Mouse (Mus musculus) myocyte (in vitro differentiated cells): ENCODE measurements around the gene Drd3. TPM values are rescaled to one million over a fixed set of nuclear protein-coding genes. Genes with fewer than 3 reads are reported as not detected.
A peak's percentile ranks its signal among the peaks of the same experiment; 100 is the strongest.

Source experiments
- H3K27me3 ChIP-seq: one replicate; pipeline ENCODE4 v1.6.1; 2011; ENCODE audit not compliant: control insufficient read depth, insufficient read depth, insufficient read length
- H3K36me3 ChIP-seq: one replicate; pipeline ENCODE4 v1.6.1; 2011; ENCODE audit not compliant: control insufficient read depth, insufficient read depth
- H3K4me2 ChIP-seq: one replicate; pipeline ENCODE4 v1.6.1; 2011; ENCODE audit warnings: low read depth, control low read depth
- H3K4me3 ChIP-seq: one replicate; pipeline ENCODE4 v1.5.1; 2011; ENCODE audit warnings: mild to moderate bottlenecking, control low read depth, moderate library complexity
- H3K79me2 ChIP-seq: one replicate; pipeline ENCODE4 v1.6.1; 2011; ENCODE audit not compliant: control insufficient read depth, insufficient read depth
- H3ac ChIP-seq: one replicate; pipeline ENCODE4 v1.6.1; 2011; ENCODE audit not compliant: control insufficient read depth, insufficient read length
- CEBPB ChIP-seq: IDR thresholded peaks from 2 replicates; pipeline ENCODE4 v1.6.1; 2011; ENCODE audit warnings: mild to moderate bottlenecking, moderate library complexity; ENCODE audit not compliant: poor library complexity, insufficient read depth, severe bottlenecking
- E2F4 ChIP-seq: IDR thresholded peaks from one replicate; pipeline ENCODE4 v1.6.1; 2011; ENCODE audit warnings: mild to moderate bottlenecking, control low read depth, moderate library complexity; ENCODE audit not compliant: insufficient read depth
- MAX ChIP-seq: IDR thresholded peaks from one replicate; pipeline ENCODE4 v1.6.1; 2011; ENCODE audit warnings: low read depth, mild to moderate bottlenecking, control low read depth
- MYOD1 ChIP-seq, 3 experiments: IDR thresholded peaks; one replicate each; pipeline ENCODE4 v1.6.1; 2011; ENCODE audit warnings: control low read depth in 2 of 3, low read depth in 2 of 3, mild to moderate bottlenecking in 2 of 3, moderate library complexity in 1 of 3; ENCODE audit not compliant: insufficient read length in 2 of 3, control insufficient read depth in 1 of 3
- MYOG ChIP-seq, 3 experiments: IDR thresholded peaks; one replicate each; pipeline ENCODE4 v1.6.1; 2011; ENCODE audit warnings: control low read depth in 2 of 3, low read depth in 2 of 3, mild to moderate bottlenecking in 2 of 3; ENCODE audit not compliant: insufficient read length in 2 of 3, control insufficient read depth in 1 of 3, insufficient read depth in 1 of 3
- POLR2A ChIP-seq: IDR thresholded peaks from one replicate; pipeline ENCODE4 v1.6.1; 2011; ENCODE audit warnings: low read depth, mild to moderate bottlenecking, control low read depth, moderate library complexity; ENCODE audit not compliant: insufficient read length
- POLR2AphosphoS2 ChIP-seq: IDR thresholded peaks from one replicate; pipeline ENCODE4 v1.6.1; 2011; ENCODE audit warnings: low read depth, control low read depth; ENCODE audit not compliant: insufficient read length
- REST ChIP-seq: IDR thresholded peaks from one replicate; pipeline ENCODE4 v1.6.1; 2011; ENCODE audit warnings: mild to moderate bottlenecking, control low read depth, moderate library complexity; ENCODE audit not compliant: insufficient read depth, insufficient read length
- SRF ChIP-seq: IDR thresholded peaks from one replicate; pipeline ENCODE4 v1.6.1; 2011; ENCODE audit warnings: low read depth; ENCODE audit not compliant: control insufficient read depth, insufficient read length
- TCF12 ChIP-seq: IDR thresholded peaks from one replicate; pipeline ENCODE4 v1.6.1; 2011; ENCODE audit warnings: mild to moderate bottlenecking, control low read depth; ENCODE audit not compliant: poor library complexity, insufficient read depth, severe bottlenecking
- TCF3 ChIP-seq: IDR thresholded peaks from one replicate; pipeline ENCODE4 v1.6.1; 2011; ENCODE audit warnings: low read depth, control low read depth; ENCODE audit not compliant: insufficient read length
- USF1 ChIP-seq: IDR thresholded peaks from one replicate; pipeline ENCODE4 v1.6.1; 2011; ENCODE audit warnings: low read depth, mild to moderate bottlenecking, control low read depth, moderate library complexity
- polyA plus RNA-seq: library from polyadenylated mRNA; unstranded; fragments of >200 nt; fragmentation: generic; extraction: Trizol; gene quantifications from one replicate; pipeline ENCODE4 v1.2.1, GENCODE M21; 2012; ENCODE audit warnings: missing spikeins

Drd3 gene
- polyA plus RNA-seq, 1 experiment = not detected

DNA sequence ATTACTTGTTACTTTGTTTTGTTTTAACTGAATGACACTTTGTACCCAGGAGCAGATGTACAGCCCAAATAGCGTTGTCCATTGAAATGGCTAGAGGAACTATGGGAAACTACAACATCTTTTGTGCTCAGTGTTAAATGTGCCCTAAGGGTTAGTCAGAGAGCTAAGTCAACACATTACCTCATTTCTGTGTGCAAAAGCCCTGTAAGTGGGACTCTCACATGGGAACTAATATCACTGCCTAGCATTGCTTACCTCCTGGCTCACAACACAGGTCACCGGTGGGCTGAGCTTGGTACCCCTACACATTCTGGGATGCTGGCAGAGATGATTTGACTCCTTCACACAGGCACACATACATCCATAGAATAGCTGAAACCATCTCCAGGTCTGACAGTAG, 55.6 kb downstream of the Drd3 start:
- Histone ChIP-seq H3K4me2 (no peak overlapping the region), H3K27me3 (no peaks in the 10 kb centered on the region), H3ac (no peak overlapping the region), H3K79me2 (no peaks in the 10 kb centered on the region), H3K36me3 (no peaks in the 10 kb centered on the region), H3K4me3 (no peak overlapping the region)
- TF ChIP-seq SRF (no peak), POLR2A (no peak), MYOD1 (IDR thresholded peaks at IDR 0.05; ENCODE audit: control insufficient read depth in 1 of 3, insufficient read length in 2 of 3, low read depth in 2 of 3) (no peak), MAX (no peak), CEBPB (no peak), TCF12 (no peak), USF1 (no peak), REST (no peak), E2F4 (no peak), POLR2AphosphoS2 (no peak), MYOG (IDR thresholded peaks at IDR 0.05; ENCODE audit: control insufficient read depth in 1 of 3, insufficient read depth in 1 of 3, insufficient read length in 2 of 3, low read depth in 2 of 3) (no peak), TCF3 (no peak)

DNA sequence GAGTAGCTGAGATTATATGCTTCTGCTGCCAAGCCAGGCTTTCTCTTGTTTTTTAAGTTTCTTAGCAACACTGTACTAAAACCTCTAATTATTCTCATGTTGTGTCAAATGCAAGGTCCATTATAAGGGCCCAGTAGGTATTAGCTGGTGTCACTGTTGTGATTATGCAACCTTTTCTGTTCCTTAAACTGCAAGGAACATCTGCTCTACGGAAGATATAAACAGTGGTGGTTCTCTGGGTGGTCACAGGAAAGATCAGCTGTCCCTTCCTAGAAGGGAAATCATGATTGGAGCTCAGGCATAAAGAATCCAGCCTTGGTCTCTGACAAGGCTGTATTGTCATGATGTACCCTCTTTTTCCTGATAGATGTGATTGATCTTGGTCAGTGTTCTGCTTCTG, 57.6 kb downstream of the Drd3 start:
- no peaks in the 10 kb centered on the region for H3K36me3 ChIP-seq

DNA sequence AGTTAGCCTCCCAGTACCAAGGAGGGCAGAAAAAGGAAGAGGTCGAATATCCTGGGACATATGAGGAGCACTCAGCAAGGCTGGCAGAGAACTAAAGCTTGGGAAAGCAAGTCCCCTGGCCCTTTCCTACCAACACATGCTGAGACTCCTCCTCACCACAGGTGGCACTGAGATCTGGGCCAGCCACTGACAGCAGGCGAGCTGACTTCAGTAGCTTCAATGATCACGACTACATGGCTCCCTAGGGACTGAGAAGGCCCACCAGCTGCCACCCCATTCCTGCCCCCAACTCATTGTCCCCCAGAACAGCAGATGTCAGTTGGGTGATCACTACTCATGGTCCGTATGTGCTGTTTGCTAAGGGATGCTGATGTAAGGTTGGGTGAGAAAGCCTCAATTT, 60.8 kb downstream of the Drd3 start:
- Histone ChIP-seq H3K27me3 (no peaks in the 10 kb centered on the region), H3K4me3 (no peak overlapping the region), H3K36me3 (no peaks in the 10 kb centered on the region), H3K79me2 (no peaks in the 10 kb centered on the region), H3K4me2 (no peak overlapping the region), H3ac (no peak overlapping the region)
- TF ChIP-seq SRF (no peak), POLR2A (no peak)

More for the DNA sequence above, 57.6 kb downstream of the Drd3 start:
- H3ac ChIP-seq = no peak overlapping the region
- no peak overlapping the region for H3K4me2 ChIP-seq
- no peak overlapping the region for H3K4me3 ChIP-seq
- TF ChIP-seq E2F4 = no peak
- no peak for TF ChIP-seq MAX
- TF ChIP-seq MYOD1 (IDR thresholded peaks at IDR 0.05; ENCODE audit: control insufficient read depth in 1 of 3, insufficient read length in 2 of 3, low read depth in 2 of 3) = no peak
- H3K27me3 ChIP-seq = no peaks in the 10 kb centered on the region
- no peaks in the 10 kb centered on the region for H3K79me2 ChIP-seq

DNA sequence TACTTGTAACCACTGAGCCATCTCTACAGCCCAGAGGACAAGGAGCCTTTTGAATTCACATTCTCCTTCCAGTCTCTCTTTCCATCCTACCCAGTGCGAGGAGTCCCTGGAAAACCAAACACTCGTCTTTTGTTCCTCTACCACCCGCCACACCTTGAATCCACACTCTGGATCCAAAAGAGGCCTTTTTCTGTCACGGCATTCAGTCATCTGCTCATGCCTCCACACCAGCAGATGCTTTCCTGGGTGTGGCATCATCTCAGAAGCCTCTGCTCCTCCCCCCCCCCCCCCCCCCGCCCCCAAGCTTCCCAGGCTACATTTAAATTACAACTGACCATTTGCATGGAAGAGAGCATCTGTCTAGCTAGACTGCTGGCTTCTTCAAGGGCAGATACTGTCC, 62.5 kb downstream of the Drd3 start:
- H3K4me2 ChIP-seq = no peak overlapping the region
- H3K27me3 ChIP-seq = no peaks in the 10 kb centered on the region
- H3ac ChIP-seq = no peak overlapping the region
- no peak overlapping the region for H3K4me3 ChIP-seq
- H3K79me2 ChIP-seq = no peaks in the 10 kb centered on the region
- TF ChIP-seq REST = no peak
- H3K36me3 ChIP-seq = no peaks in the 10 kb centered on the region

DNA sequence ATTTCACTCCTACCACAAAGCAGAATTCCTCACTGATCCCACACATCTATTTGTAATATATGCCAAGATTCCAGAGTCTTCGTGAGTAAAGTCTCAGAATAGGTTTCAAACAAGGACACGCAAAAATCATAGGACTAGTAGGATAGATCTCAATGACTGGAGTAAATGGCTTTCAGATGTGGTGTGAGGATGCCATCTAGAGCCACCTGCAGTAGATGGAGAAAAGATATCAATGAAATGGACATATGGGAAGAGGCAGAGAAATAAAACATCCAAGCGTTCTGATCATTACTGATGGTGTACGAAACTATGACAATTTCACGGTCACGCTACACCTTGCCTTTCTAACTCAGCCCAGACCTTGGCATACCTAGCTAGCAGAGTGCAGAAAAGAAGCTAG, 64.6 kb downstream of the Drd3 start:
- Histone ChIP-seq H3K4me2 (peak overlapping the region; percentile 30), H3ac (no peak overlapping the region), H3K79me2 (no peaks in the 10 kb centered on the region), H3K27me3 (no peaks in the 10 kb centered on the region), H3K36me3 (no peaks in the 10 kb centered on the region), H3K4me3 (no peak overlapping the region)
- TF ChIP-seq USF1 = no peak
- TF ChIP-seq TCF12 = no peak
- TF ChIP-seq E2F4 = no peak
- no peak for TF ChIP-seq POLR2AphosphoS2
- TF ChIP-seq REST = no peak
- no peak for TF ChIP-seq MAX
- no peak for TF ChIP-seq MYOG (IDR thresholded peaks at IDR 0.05; ENCODE audit: control insufficient read depth in 1 of 3, insufficient read depth in 1 of 3, insufficient read length in 2 of 3, low read depth in 2 of 3)
- no peak for TF ChIP-seq MYOD1 (IDR thresholded peaks at IDR 0.05; ENCODE audit: control insufficient read depth in 1 of 3, insufficient read length in 2 of 3, low read depth in 2 of 3)
- no peak for TF ChIP-seq CEBPB
- TF ChIP-seq SRF = no peak

DNA sequence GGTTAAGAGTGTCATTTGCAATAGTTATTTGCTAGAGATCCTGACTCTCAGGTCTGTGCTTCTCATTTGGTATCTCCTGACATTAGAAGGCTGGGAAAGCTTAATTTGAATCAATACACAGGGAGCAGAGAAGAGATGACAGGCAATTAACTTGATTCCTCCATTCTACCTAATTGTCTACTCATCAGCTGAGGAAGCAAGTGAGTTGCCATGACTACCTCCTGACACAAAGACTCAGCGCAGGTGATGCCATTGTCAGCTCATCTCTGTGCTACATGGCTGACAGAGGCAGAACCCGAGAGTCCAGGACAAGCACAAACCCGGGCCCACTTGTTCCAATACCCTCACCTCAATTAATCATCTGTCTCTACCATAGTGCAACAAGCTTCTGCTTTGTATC, 73.7 kb downstream of the Drd3 start:
- TF ChIP-seq POLR2A (no peak), SRF (no peak), TCF3 (no peak), POLR2AphosphoS2 (no peak)
- no peak overlapping the region for H3ac ChIP-seq
- no peak overlapping the region for H3K4me2 ChIP-seq
- H3K4me3 ChIP-seq = no peak overlapping the region
- no peaks in the 10 kb centered on the region for H3K36me3 ChIP-seq
- H3K27me3 ChIP-seq = no peaks in the 10 kb centered on the region
- no peaks in the 10 kb centered on the region for H3K79me2 ChIP-seq
